Mouse (Mus musculus) lung, postnatal 0 days (tissue): ENCODE results near the gene Ncoa3.

ENCODE experiments used
- CTCF ChIP-seq: IDR thresholded peaks from 2 replicates; pipeline ENCODE4 v1.5.1; 2016; ENCODE audit warnings: antibody characterized with exemption, mild to moderate bottlenecking
- EP300 ChIP-seq: IDR thresholded peaks from 2 replicates; pipeline ENCODE4 v1.6.1; 2016; ENCODE audit warnings: antibody characterized with exemption, mild to moderate bottlenecking, control low read depth

- no peak for TF ChIP-seq CTCF
- no peak for TF ChIP-seq EP300
These were observed 130.3 kb downstream of the Ncoa3 start for GRCm38 (mm10) chr2:166122781-166123180.
